Mouse (Mus musculus) embryo, embryonic 10.5 days (tissue): ENCODE results near the gene Dnm1.

Experiments
- DNase-seq: peaks from one replicate; pipeline ENCODE4 v3.0.0-alpha.2; 2015; ENCODE audit warnings: low spot score

Dnm1 gene

GRCm38 (mm10) chr2:32339912-32340642 lies 13.1 kb downstream of the Dnm1 start:
- no peak for DNase-seq

GRCm38 (mm10) chr2:32335888-32336287 lies 17.2 kb downstream of the Dnm1 start:
- DNase-seq = no peak

- DNase-seq = no peak
Observed at GRCm38 (mm10) chr2:32332159-32332558, 21.0 kb downstream of the Dnm1 start.

GRCm38 (mm10) chr2:32329531-32329930 lies 23.6 kb downstream of the Dnm1 start:
- DNase-seq = peak; percentile 45

GRCm38 (mm10) chr2:32328911-32329460 lies 24.2 kb downstream of the Dnm1 start:
- DNase-seq = peak; percentile 74

- no peak for DNase-seq
Observed at GRCm38 (mm10) chr2:32327200-32327599, 25.9 kb downstream of the Dnm1 start.

- no peak for DNase-seq
Observed at GRCm38 (mm10) chr2:32325342-32325741, 27.8 kb downstream of the Dnm1 start.

- no peak for DNase-seq
Observed at GRCm38 (mm10) chr2:32324322-32324721, 28.8 kb downstream of the Dnm1 start.

- DNase-seq = no peak
Observed at GRCm38 (mm10) chr2:32322754-32323741, 30.1 kb downstream of the Dnm1 start.

GRCm38 (mm10) chr2:32321591-32322298 lies 31.4 kb downstream of the Dnm1 start:
- DNase-seq = no peak

- no peak for DNase-seq
Observed at GRCm38 (mm10) chr2:32320721-32321120, 32.4 kb downstream of the Dnm1 start.

GRCm38 (mm10) chr2:32319586-32320580 lies 33.3 kb downstream of the Dnm1 start:
- DNase-seq = peak; percentile 83

GRCm38 (mm10) chr2:32318709-32319585 lies 34.2 kb downstream of the Dnm1 start:
- DNase-seq = peak; percentile 41

- peak; percentile 93 for DNase-seq
Observed at GRCm38 (mm10) chr2:32317791-32318417, 35.2 kb downstream of the Dnm1 start.

GRCm38 (mm10) chr2:32316887-32317656 lies 36.1 kb downstream of the Dnm1 start:
- DNase-seq = peak; percentile 76

GRCm38 (mm10) chr2:32315751-32316150 lies 37.4 kb downstream of the Dnm1 start:
- peak; percentile 66 for DNase-seq

GRCm38 (mm10) chr2:32314831-32315230 lies 38.3 kb downstream of the Dnm1 start:
- no peak for DNase-seq

- DNase-seq = peak; percentile 95
Observed at GRCm38 (mm10) chr2:32312318-32312964, 40.7 kb downstream of the Dnm1 start.
